Mouse (Mus musculus) stomach, embryonic 15.5 days (tissue): ENCODE measurements around the gene Ppy. TPM values are rescaled to one million over a fixed set of nuclear protein-coding genes. Genes with fewer than 3 reads are reported as not detected.
A peak's percentile ranks its signal among the peaks of the same experiment; 100 is the strongest.

ENCODE experiments used
- ATAC-seq: fragments of 200-750 bp; cut with Nextera tagmentation; 2 replicates; pipeline ENCODE4 v1.8.0; 2017; ENCODE audit warnings: low read depth, moderate number of reproducible peaks, moderate TSS enrichment; ENCODE audit not compliant: insufficient read depth, low FRiP score
- H3K27ac ChIP-seq: fragments of 300-500 bp; sonication (generic); 2 replicates; pipeline ENCODE4 v1.5.1; 2015; ENCODE audit warnings: mild to moderate bottlenecking, inconsistent platforms
- H3K27me3 ChIP-seq: fragments of 300-500 bp; sonication (generic); replicated peaks from 2 replicates; pipeline ENCODE4 v1.6.1; 2015; ENCODE audit warnings: inconsistent platforms
- H3K36me3 ChIP-seq: fragments of 300-500 bp; sonication (generic); 2 replicates; pipeline ENCODE4 v1.6.1; 2015; ENCODE audit warnings: inconsistent platforms
- H3K4me1 ChIP-seq: fragments of 300-500 bp; sonication (generic); 2 replicates; pipeline ENCODE4 v1.6.1; 2015; ENCODE audit warnings: inconsistent platforms
- H3K4me2 ChIP-seq: fragments of 300-500 bp; sonication (generic); 2 replicates; pipeline ENCODE4 v1.6.1; 2015; ENCODE audit warnings: mild to moderate bottlenecking, inconsistent platforms
- H3K4me3 ChIP-seq: fragments of 300-500 bp; sonication (generic); replicated peaks from 2 replicates; pipeline ENCODE4 v1.5.1; 2015; ENCODE audit warnings: inconsistent platforms
- H3K9ac ChIP-seq: fragments of 300-500 bp; sonication (generic); 2 replicates; pipeline ENCODE4 v1.6.1; 2015; ENCODE audit warnings: inconsistent platforms
- H3K9me3 ChIP-seq: fragments of 300-500 bp; sonication (generic); 2 replicates; pipeline ENCODE4 v1.6.1; 2016; ENCODE audit warnings: inconsistent platforms
- WGBS: fragments of 180-500 bp; shearing (Covaris S2); methylation state at CpG from one replicate; pipeline ENCODE4 v1.1.7; 2015; 5-methylcytosine and 5-hydroxymethylcytosine counted together
- polyA plus RNA-seq: library from polyadenylated mRNA; unstranded; fragments of >200 nt; fragmentation: Nextera tagmentation; extraction: Ambion mirVana; gene quantifications from 2 replicates; pipeline ENCODE4 v1.2.1, GENCODE M21; 2015

The Ppy gene
- 4.8 and 7.6 TPM in 2 replicates for polyA plus RNA-seq

GRCm38 (mm10) chr11:102101219-102101618 lies at the start of gene Ppy:
TSS of gene Ppy (minus strand) at chr11:102101319.
- no peak within 1 kb of the TSS for H3K9ac ChIP-seq

GRCm38 (mm10) chr11:102147213-102147989 lies 46.3 kb upstream of the Ppy start:
- H3K27ac ChIP-seq: no peak overlapping the region
- peak overlapping the region; percentile 57; the same call in 1 of the 2 replicates for H3K4me2 ChIP-seq
- ATAC-seq: no peak; the same call in 1 of the 2 replicates
- WGBS: 11% methylated on average over 34 of the region's 34 CpGs
- H3K27me3 ChIP-seq: peaks cover 48% of the 10 kb centered on the region
- peaks cover 22% of the 10 kb centered on the region for H3K4me1 ChIP-seq
- H3K4me3 ChIP-seq: no peak overlapping the region; the same call in 1 of the 2 replicates
- no peaks in the 10 kb centered on the region for H3K9me3 ChIP-seq
- H3K36me3 ChIP-seq: no peaks in the 10 kb centered on the region
- no peak overlapping the region for H3K9ac ChIP-seq

More at GRCm38 (mm10) chr11:102101219-102101618, at the start of gene Ppy:
- H3K36me3 ChIP-seq: no peaks in the 10 kb centered on the region
- no peaks in the 10 kb centered on the region for H3K9me3 ChIP-seq
- peaks cover 22% of the 10 kb centered on the region for H3K27me3 ChIP-seq
- no peak within 1 kb of the TSS for H3K27ac ChIP-seq
- 83% methylated on average over 4 of the region's 4 CpGs for WGBS
- peaks cover 12% of the 10 kb centered on the region; the same call in 1 of the 2 replicates for H3K4me1 ChIP-seq
- no peak within 1 kb of the TSS for H3K4me3 ChIP-seq
- no peak within 1 kb of the TSS for H3K4me2 ChIP-seq
- ATAC-seq: no peak

DNA sequence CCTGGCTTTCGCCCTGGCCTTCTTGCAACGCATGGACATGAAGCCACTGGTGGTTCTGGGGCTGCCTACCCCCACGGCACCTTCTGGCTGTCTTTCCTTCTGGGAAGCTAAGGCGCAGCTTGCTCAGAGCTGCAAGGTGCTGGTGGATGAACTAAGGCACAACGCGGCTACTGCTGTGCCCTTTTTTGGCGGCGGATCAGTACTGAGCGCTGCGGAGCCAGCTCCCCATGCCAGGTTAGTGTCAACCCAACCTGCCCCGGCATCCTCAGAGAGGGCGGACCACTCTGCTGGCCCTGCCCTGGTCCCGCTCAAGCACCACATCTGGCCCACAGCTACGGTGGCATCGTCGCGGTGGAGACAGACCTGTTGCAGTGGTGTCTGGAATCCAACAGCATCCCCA lies 45.4 kb upstream of the Ppy start:
- H3K9me3 ChIP-seq: no peaks in the 10 kb centered on the region
- H3K9ac ChIP-seq: no peak overlapping the region
- ATAC-seq: no peak
- H3K4me1 ChIP-seq: peaks cover 22% of the 10 kb centered on the region
- H3K27me3 ChIP-seq: peaks cover 48% of the 10 kb centered on the region
- H3K4me2 ChIP-seq: peak overlapping the region; percentile 57
- WGBS: 11% methylated on average over 17 of the region's 17 CpGs
- H3K36me3 ChIP-seq: no peaks in the 10 kb centered on the region
- peak overlapping the region; percentile 39 for H3K4me3 ChIP-seq
- H3K27ac ChIP-seq: no peak overlapping the region

- Histone ChIP-seq H3K4me2 (peak overlapping the region; percentile 57), H3K27ac (no peak overlapping the region), H3K36me3 (no peaks in the 10 kb centered on the region), H3K9ac (no peak overlapping the region), H3K27me3 (peaks cover 48% of the 10 kb centered on the region), H3K4me1 (peaks cover 22% of the 10 kb centered on the region), H3K4me3 (peak overlapping the region; percentile 39), H3K9me3 (no peaks in the 10 kb centered on the region)
- ATAC-seq: 0 out of 2 replicates have a peak, but pooled peaks have one; percentile 32
- 6% methylated on average over 16 of the region's 16 CpGs for WGBS
Measured at GRCm38 (mm10) chr11:102146005-102146404, 44.9 kb upstream of the Ppy start.

DNA sequence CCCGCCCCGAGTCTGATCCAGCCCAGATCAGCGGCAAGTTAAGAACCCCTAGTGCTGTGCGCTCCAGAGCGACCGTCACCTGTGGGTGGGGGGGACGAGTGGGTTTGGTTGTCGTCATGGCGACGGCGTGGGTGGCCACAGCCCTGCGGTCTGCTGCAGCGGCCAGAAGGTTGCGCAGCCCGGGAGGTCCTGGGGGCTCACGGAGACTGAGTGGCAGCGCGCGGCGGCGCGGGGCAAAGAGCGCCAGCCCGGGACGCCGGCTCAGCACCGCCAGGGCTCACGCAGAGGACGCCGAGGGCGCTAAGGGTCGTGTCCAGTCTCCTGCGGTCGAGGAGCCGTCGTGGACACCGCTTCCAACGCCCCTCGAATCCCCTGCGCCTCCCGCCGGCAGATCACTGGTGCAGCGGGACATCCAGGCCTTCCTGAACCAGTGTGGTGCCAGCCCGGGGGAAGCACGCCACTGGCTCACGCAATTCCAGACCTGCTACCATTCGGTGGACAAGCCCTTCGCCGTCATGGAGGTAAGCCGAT lies 44.4 kb upstream of the Ppy start, which contains the start of gene Nags:
TSS of gene Nags (plus strand) at position 43 of the 531 bp plus-strand sequence.
- Histone ChIP-seq H3K9me3 (no peaks in the 10 kb centered on the region), H3K27ac (no peak within 1 kb of the TSS), H3K4me2 (peak within 1 kb of the TSS; percentile 57), H3K4me1 (peaks cover 22% of the 10 kb centered on the region), H3K4me3 (peak within 1 kb of the TSS; percentile 39), H3K36me3 (no peaks in the 10 kb centered on the region), H3K9ac (no peak within 1 kb of the TSS), H3K27me3 (peaks cover 48% of the 10 kb centered on the region)
- ATAC-seq: no peak
- 2% methylated on average over 47 of the region's 50 CpGs for WGBS

DNA sequence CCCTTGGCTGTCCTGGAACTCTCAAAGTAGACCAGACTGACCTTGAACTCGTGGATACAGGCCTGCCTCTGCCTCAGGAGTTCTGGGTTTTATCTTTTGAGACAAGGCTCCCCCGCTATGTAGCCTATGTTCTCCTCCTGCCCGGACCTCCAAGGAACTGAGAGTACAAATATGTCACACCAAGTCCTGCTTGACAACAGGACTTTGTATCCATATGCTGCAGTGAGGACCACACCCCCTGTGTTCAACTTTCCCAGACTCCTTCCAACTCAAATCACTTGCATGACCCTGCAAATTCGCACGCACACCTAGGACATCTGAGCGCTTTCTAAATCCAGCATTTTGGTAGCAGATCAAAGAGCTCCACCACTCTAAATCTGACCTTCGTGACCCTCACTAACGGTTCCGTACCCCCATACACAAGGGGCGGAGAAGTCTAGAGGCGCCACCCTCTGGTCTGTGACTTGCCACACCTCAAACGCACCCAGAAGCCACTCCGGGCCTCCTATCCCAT lies 43.9 kb upstream of the Ppy start:
- ATAC-seq: peak; percentile 52; the same call in 1 of the 2 replicates
- 23% methylated on average over 13 of the region's 13 CpGs for WGBS

DNA sequence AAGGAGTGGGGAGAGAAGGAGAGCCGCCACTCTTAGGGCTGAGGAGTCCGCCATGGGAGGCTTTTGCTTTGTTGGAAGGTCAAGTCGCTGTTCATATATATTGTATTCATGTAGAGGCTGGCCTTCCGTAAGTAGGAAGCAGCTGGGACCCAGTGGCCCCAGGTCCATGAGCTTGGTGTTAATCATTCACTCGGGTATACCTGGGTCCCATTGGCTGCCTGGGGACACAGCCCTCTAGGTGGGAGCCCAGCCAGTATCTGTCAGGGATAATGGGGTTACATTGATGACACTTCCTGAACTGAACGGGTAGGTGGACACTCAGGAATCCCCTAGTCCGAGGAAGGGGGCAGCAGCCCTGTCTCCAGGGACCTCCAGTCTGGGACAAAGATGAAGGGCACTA lies 41.2 kb upstream of the Ppy start:
- 55% methylated on average over 7 of the region's 7 CpGs for WGBS

More for the DNA sequence above, 43.9 kb upstream of the Ppy start:
- Histone ChIP-seq H3K9ac (no peak overlapping the region), H3K4me3 (peak overlapping the region; percentile 39), H3K27ac (no peak overlapping the region), H3K9me3 (no peaks in the 10 kb centered on the region), H3K4me2 (peak overlapping the region; percentile 57), H3K4me1 (peaks cover 22% of the 10 kb centered on the region), H3K36me3 (no peaks in the 10 kb centered on the region), H3K27me3 (peaks cover 48% of the 10 kb centered on the region)

GRCm38 (mm10) chr11:102140508-102140907 lies 39.4 kb upstream of the Ppy start:
- 1% methylated on average over 5 of the region's 5 CpGs for WGBS
- no peaks in the 10 kb centered on the region for H3K9me3 ChIP-seq
- peaks cover 12% of the 10 kb centered on the region for H3K27me3 ChIP-seq
- ATAC-seq: no peak
- no peak overlapping the region for H3K4me2 ChIP-seq
- no peak overlapping the region for H3K27ac ChIP-seq
- no peak overlapping the region for H3K4me3 ChIP-seq
- peaks cover 3% of the 10 kb centered on the region for H3K4me1 ChIP-seq
- no peaks in the 10 kb centered on the region for H3K36me3 ChIP-seq
- H3K9ac ChIP-seq: no peak overlapping the region

More for the DNA sequence above, 41.2 kb upstream of the Ppy start:
- no peak overlapping the region; the same call in 1 of the 2 replicates for H3K4me2 ChIP-seq
- no peak overlapping the region for H3K9ac ChIP-seq
- ATAC-seq: peak; percentile 57; the same call in 1 of the 2 replicates
- peaks cover 17% of the 10 kb centered on the region for H3K4me1 ChIP-seq
- H3K27ac ChIP-seq: peak overlapping the region; percentile 8; the same call in 1 of the 2 replicates
- H3K4me3 ChIP-seq: no peak overlapping the region
- H3K9me3 ChIP-seq: no peaks in the 10 kb centered on the region
- H3K27me3 ChIP-seq: peaks cover 30% of the 10 kb centered on the region
- H3K36me3 ChIP-seq: no peaks in the 10 kb centered on the region

- ATAC-seq: 0 out of 2 replicates have a peak, but pooled peaks have one; percentile 36
- H3K4me1 ChIP-seq: 0 out of 2 replicates have a peak, but pooled peaks cover 3% of the 10 kb centered on the region
- no peak overlapping the region for H3K9ac ChIP-seq
- H3K27me3 ChIP-seq: no peaks in the 10 kb centered on the region
- H3K27ac ChIP-seq: no peak overlapping the region
- H3K4me3 ChIP-seq: peak overlapping the region; percentile 24
- H3K36me3 ChIP-seq: no peaks in the 10 kb centered on the region
- no peaks in the 10 kb centered on the region for H3K9me3 ChIP-seq
- peak overlapping the region; percentile 66 for H3K4me2 ChIP-seq
- whole genome bisulfite sequencing: under 1% methylated on average over 18 of the region's 18 CpGs
Measured at GRCm38 (mm10) chr11:102138447-102138740, 37.3 kb upstream of the Ppy start.

- H3K27me3 ChIP-seq: no peaks in the 10 kb centered on the region
- H3K9me3 ChIP-seq: no peaks in the 10 kb centered on the region
- no peak for ATAC-seq
- no peaks in the 10 kb centered on the region for H3K36me3 ChIP-seq
- no peak overlapping the region for H3K9ac ChIP-seq
- H3K4me2 ChIP-seq: peak overlapping the region; percentile 66
- no peak overlapping the region for H3K27ac ChIP-seq
- 46% methylated on average over 13 of the region's 13 CpGs for WGBS
- peak overlapping the region; percentile 24 for H3K4me3 ChIP-seq
- H3K4me1 ChIP-seq: 0 out of 2 replicates have a peak, but pooled peaks cover 3% of the 10 kb centered on the region
Measured at GRCm38 (mm10) chr11:102137625-102138446, 36.7 kb upstream of the Ppy start.

- no peak overlapping the region for H3K4me2 ChIP-seq
- no peak overlapping the region for H3K9ac ChIP-seq
- no peaks in the 10 kb centered on the region for H3K9me3 ChIP-seq
- H3K4me3 ChIP-seq: no peak overlapping the region
- H3K4me1 ChIP-seq: 0 out of 2 replicates have a peak, but pooled peaks cover 11% of the 10 kb centered on the region
- 28% methylated on average over 4 of the region's 4 CpGs for WGBS
- no peak for ATAC-seq
- no peaks in the 10 kb centered on the region for H3K27me3 ChIP-seq
- H3K27ac ChIP-seq: no peak overlapping the region
- H3K36me3 ChIP-seq: no peaks in the 10 kb centered on the region
Measured at GRCm38 (mm10) chr11:102134516-102134915, 33.4 kb upstream of the Ppy start.
